Mouse (Mus musculus): ENCODE measurements around the gene Scnn1b.

The Scnn1b gene

GRCm38 (mm10) chr7:121913944-121914343 lies 49.1 kb downstream of the Scnn1b start:
- no peak for DNase-seq (ENCODE audit: extremely low spot score)

- no peak for DNase-seq (ENCODE audit: extremely low spot score)
These were observed 59.5 kb downstream of the Scnn1b start for GRCm38 (mm10) chr7:121924361-121924760.

GRCm38 (mm10) chr7:121927882-121928281 lies 63.0 kb downstream of the Scnn1b start:
- no peak for DNase-seq (ENCODE audit: extremely low spot score)

DNA sequence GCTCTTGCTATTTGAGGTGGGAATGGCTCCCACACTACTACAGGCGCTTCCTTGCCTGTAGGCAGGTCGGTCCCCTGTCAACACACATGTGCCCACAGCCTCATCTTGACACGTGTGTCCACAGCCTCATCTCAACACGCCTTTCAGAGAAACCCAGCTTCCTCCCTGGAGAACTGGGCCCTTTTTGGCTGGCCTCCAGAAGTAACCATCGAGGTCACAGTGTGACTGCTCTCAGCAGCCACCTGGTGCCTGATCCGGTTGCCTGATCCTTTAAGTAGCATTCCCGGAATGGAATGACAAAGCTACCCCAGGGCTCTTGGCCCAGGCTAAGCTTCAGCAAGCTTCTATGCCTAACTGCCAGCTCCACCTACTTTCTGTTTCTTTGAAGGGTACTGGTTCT lies 66.4 kb downstream of the Scnn1b start:
- no peak for DNase-seq (ENCODE audit: extremely low spot score)

DNA sequence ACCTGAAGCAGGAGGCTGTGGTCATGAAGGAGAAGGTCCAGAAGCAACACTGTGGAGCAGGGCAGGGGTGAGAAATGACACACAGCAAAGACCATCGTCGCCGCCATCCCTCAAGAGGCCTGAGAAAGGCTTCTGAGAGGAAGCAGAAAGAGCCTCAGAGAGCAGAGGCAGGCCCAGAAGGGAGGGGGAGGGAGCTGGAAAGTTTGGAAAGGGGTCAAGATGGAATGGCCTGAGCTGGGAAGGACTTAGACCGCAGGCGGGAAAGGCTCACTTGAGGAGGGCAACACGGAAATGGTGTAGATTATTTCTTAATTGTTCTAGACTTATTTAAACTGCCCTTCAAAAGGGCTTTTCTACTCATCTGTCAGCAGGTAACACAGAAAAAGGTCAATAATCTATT lies 68.8 kb downstream of the Scnn1b start:
- no peak for DNase-seq (ENCODE audit: extremely low spot score)

DNA sequence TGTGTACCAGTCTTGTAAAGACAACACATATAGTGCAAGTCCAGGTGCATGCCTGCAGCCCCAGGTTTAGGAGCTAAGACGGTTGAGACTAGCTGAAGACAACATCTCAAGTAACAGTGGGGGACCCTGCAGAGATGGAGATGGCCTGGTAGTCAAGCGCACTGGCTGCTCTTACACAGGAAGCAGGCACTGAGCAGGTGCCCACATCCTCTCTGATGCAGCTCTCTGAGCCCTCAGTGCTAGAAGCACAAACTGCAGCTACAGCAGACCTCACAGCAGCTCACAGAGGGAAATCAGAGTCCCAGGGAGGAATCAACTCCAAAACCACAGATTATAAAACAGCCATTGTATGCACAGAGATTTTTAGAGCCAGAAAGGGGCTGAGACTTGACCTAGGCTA lies 69.5 kb downstream of the Scnn1b start:
- no peak for DNase-seq (ENCODE audit: extremely low spot score)

DNA sequence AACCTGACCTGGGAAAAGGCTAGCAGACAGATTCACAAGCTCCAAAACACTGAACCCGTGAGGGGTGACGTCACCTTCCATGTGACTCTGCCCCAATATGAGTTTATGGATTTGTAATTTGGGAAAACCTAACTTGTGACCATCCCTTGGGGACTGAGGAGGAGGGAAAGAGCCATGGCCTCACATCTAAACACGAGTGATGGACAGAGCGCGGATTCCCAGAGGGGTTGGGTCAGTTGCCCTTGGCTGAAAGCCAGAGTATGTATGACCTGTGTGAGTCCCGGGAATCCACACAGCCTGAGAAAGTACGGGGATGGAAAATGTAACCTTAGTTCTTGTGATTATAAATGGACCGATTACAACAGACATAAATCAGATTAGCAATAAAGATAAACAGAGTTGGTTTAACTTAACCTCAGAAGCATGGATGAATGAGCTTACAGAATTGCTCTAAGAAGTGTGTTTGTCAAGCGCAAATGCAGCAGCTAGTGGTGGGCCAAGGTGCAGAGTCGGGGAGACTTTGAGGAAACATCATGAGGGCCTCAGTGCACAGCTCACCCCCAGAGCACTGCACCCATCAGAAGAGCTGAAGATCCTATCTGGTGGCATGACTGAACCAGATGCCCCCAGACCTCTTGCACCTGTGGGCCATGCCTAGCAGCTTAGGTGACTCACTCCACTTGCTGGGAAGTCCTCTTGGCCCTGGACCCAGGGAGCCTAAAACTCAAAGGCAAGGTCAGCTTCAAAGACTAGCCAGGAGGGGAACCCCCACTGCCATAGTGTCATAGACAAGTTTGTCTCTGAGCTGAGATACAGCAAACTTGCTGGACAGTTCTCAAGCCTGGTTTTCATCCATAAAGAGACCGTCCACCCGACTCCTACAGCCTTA lies 71.3 kb downstream of the Scnn1b start:
- no peak for DNase-seq (ENCODE audit: extremely low spot score)

GRCm38 (mm10) chr7:121936861-121937630 lies 72.2 kb downstream of the Scnn1b start:
- no peak for DNase-seq (ENCODE audit: extremely low spot score)

DNA sequence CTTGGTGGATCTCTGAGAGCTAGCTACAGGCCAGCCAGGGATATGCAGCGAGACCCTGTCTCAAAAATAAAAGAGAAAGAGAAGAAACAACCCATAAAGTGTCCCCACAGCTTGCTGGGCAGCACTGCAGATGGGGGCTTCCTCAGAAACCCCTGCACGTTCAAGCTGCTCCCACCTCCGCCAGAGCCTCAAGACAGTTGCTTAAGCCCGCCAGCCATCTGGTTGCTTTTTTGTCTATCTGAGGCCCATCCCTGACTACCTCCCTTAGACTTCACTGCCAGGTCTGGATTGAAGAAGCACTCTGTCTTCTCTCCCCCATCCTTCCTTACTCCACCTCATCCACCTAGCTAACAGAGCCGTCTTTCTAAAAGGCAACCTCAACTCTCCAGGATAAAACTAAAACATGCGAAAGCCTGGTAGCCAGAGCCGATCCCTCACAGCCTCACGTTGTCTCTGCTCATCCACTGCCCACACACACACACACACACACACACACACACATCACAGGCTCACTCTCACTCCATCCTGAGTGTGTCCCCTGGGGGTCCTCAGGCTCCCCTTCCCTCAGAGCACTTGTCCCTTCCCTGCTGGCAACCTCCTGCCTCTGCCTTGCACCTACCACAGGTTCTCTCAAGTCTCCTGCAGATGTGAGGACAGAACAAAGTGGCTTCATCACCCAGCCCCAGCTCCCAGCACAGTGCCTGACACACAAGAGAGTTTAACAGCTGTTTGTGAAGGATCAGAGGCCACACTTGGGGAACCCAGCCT lies 73.5 kb downstream of the Scnn1b start:
- no peak for DNase-seq (ENCODE audit: extremely low spot score)

- no peak for DNase-seq (ENCODE audit: extremely low spot score)
These were observed 74.4 kb downstream of the Scnn1b start for GRCm38 (mm10) chr7:121939244-121939643.

- DNase-seq (ENCODE audit: extremely low spot score) = no peak
These were observed 74.9 kb downstream of the Scnn1b start for GRCm38 (mm10) chr7:121939729-121940128.

GRCm38 (mm10) chr7:121941016-121941415 lies 76.2 kb downstream of the Scnn1b start:
- DNase-seq (ENCODE audit: extremely low spot score) = no peak

- DNase-seq (ENCODE audit: extremely low spot score) = no peak
These were observed 76.8 kb downstream of the Scnn1b start for GRCm38 (mm10) chr7:121941640-121942039.

- no peak for DNase-seq (ENCODE audit: extremely low spot score)
These were observed 77.5 kb downstream of the Scnn1b start for GRCm38 (mm10) chr7:121942371-121942770.

DNA sequence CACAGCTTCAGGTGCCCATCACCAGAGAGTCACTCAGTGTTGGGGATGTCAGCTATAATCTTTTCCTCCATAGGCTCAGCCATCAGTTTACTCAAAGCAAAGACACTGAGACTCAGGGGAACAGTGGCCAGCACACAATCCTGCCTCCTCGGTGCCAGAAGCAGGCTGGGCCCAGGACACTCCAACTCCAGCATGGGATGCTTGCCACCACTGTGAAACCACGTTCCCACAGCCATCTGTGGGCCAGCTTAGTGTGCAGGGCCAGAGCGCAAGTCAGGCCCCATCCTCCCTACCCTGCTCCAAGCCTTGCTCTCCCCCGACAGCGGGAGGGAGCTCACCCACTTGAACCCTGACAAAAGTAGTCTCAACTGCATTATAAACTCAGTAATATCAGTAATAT lies 81.4 kb downstream of the Scnn1b start:
- no peak for DNase-seq (ENCODE audit: extremely low spot score)

- no peak for DNase-seq (ENCODE audit: extremely low spot score)
These were observed 82.7 kb downstream of the Scnn1b start for GRCm38 (mm10) chr7:121947513-121947912.

GRCm38 (mm10) chr7:121954891-121955669 lies 90.2 kb downstream of the Scnn1b start:
- no peak for DNase-seq (ENCODE audit: extremely low spot score)

- DNase-seq (ENCODE audit: extremely low spot score) = no peak
These were observed 91.0 kb downstream of the Scnn1b start for GRCm38 (mm10) chr7:121955802-121956201.

GRCm38 (mm10) chr7:121961913-121962570 lies 97.2 kb downstream of the Scnn1b start:
- DNase-seq (ENCODE audit: extremely low spot score) = no peak

DNA sequence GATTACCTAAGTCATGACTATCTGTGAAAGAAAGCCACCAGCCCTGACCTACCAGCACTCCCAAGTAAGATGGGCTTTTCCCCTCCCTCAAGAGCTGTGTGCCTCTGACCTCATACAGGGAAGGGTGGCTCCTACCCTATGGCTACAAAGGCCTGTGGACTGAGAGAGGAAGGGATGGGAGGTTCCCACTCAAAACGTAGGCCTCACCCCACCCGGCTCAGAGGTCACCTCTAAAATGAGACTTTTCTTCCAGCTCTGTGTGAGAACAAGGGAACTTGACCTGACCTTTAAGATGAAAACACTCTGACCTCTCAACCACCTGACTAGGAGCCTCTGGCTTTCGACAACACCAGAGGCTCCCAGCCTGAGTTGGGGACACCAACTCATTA lies 97.7 kb downstream of the Scnn1b start:
- DNase-seq (ENCODE audit: extremely low spot score) = no peak

DNA sequence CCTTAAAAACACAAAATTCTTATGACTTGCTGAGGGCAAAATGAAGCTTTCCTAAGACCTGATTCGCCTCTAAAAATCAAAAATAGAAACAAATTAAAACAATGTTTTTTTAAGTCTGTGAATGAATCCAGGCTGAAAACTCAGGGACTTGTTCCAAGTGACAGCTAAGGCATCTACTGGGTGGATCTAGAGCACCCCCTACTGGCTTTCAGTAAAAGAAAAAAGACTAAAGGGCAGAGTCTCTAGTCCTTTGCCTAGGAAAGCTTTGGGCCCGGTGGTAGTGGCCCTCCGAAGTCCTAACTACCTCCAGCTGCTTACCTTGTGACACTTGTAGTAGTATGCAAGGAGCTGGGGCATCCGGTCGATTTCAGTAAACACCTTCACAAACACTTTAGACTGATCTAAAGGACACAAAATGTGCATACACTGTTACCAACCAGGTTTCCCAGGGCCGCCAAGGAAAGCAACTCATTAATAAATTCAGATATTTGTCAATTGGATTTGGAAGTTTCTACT lies 99.1 kb downstream of the Scnn1b start:
- DNase-seq (ENCODE audit: extremely low spot score) = peak; percentile 34
